Mouse (Mus musculus) kidney, embryonic 14.5 days (tissue): Measurements from ENCODE around the gene Slc16a1. TPM values are rescaled to one million over a fixed set of nuclear protein-coding genes. Genes with fewer than 3 reads are reported as not detected.

Source experiments
- ATAC-seq: fragments of 200-750 bp; cut with Nextera tagmentation; 2 replicates; pipeline ENCODE4 v1.8.0; 2017; ENCODE audit warnings: moderate number of reproducible peaks, mild to moderate bottlenecking, moderate TSS enrichment, moderate library complexity; ENCODE audit not compliant: low FRiP score, low TSS enrichment
- H3K27ac ChIP-seq: fragments of 300-500 bp; sonication (generic); 2 replicates; pipeline ENCODE4 v1.5.1; 2014; ENCODE audit warnings: low read depth, mild to moderate bottlenecking, low read length, moderate library complexity, mixed read lengths
- H3K27me3 ChIP-seq: fragments of 300-500 bp; sonication (generic); 2 replicates; pipeline ENCODE4 v1.6.1; 2014; ENCODE audit warnings: mild to moderate bottlenecking, low read length; ENCODE audit not compliant: control insufficient read depth, insufficient read depth
- H3K36me3 ChIP-seq: fragments of 300-500 bp; sonication (generic); 2 replicates; pipeline ENCODE4 v1.6.1; 2014; ENCODE audit warnings: low read length, mixed read lengths; ENCODE audit not compliant: control insufficient read depth, insufficient read depth
- H3K4me1 ChIP-seq: fragments of 300-500 bp; sonication (generic); 2 replicates; pipeline ENCODE4 v1.6.1; 2014; ENCODE audit warnings: low read length, mixed read lengths; ENCODE audit not compliant: control insufficient read depth, insufficient read depth
- H3K4me2 ChIP-seq: fragments of 300-500 bp; sonication (generic); replicated peaks from 2 replicates; pipeline ENCODE4 v1.6.1; 2014; ENCODE audit warnings: low read depth, mild to moderate bottlenecking, low read length
- H3K4me3 ChIP-seq: fragments of 300-500 bp; sonication (generic); 2 replicates; pipeline ENCODE4 v1.5.1; 2014; ENCODE audit warnings: mild to moderate bottlenecking, low read length
- H3K9ac ChIP-seq: fragments of 300-500 bp; sonication (generic); 2 replicates; pipeline ENCODE4 v1.6.1; 2014; ENCODE audit warnings: low read depth, mild to moderate bottlenecking, low read length, moderate library complexity
- H3K9me3 ChIP-seq: fragments of 300-500 bp; sonication (generic); 2 replicates; pipeline ENCODE4 v1.6.1; 2016; ENCODE audit warnings: low read length; ENCODE audit not compliant: control insufficient read depth
- WGBS: fragments of 180-500 bp; shearing (Covaris S2); extraction: QIAGEN DNeasy Blood & Tissue Kit; methylation state at CpG from one replicate; pipeline ENCODE4 v1.1.7; 2014; 5-methylcytosine and 5-hydroxymethylcytosine counted together
- polyA plus RNA-seq: library from polyadenylated mRNA; unstranded; fragments of >200 nt; fragmentation: Nextera tagmentation; extraction: Ambion mirVana; gene quantifications from 2 replicates; pipeline ENCODE4 v1.2.1, GENCODE M21; 2014

Slc16a1 gene
- polyA plus RNA-seq, 1 experiment from 2014 or later: 55.2 TPM

GRCm38 (mm10) chr3:104636491-104636890 lies 2.0 kb upstream of the Slc16a1 start:
- Histone ChIP-seq H3K4me2 (no peak overlapping the region), H3K9ac (no peak overlapping the region), H3K36me3 (no peaks in the 10 kb centered on the region), H3K27me3 (no peaks in the 10 kb centered on the region), H3K4me3 (no peak overlapping the region), H3K9me3 (no peaks in the 10 kb centered on the region), H3K27ac (no peak overlapping the region), H3K4me1 (no peaks in the 10 kb centered on the region)
- no peak for ATAC-seq
- WGBS: 92% methylated on average over 2 of the region's 2 CpGs

GRCm38 (mm10) chr3:104637427-104638402 lies 753 bp upstream of the Slc16a1 start:
- H3K4me3 ChIP-seq: peak overlapping the region; percentile 89
- 12% methylated on average over 38 of the region's 38 CpGs for WGBS
- H3K27ac ChIP-seq: peak overlapping the region; percentile 38
- peak overlapping the region; percentile 97 for H3K4me2 ChIP-seq
- H3K36me3 ChIP-seq: no peaks in the 10 kb centered on the region
- H3K9me3 ChIP-seq: no peaks in the 10 kb centered on the region
- H3K4me1 ChIP-seq: no peaks in the 10 kb centered on the region
- H3K9ac ChIP-seq: peak overlapping the region; percentile 87
- no peak; the same call in 1 of the 2 replicates for ATAC-seq
- H3K27me3 ChIP-seq: no peaks in the 10 kb centered on the region

GRCm38 (mm10) chr3:104638932-104639748 lies 672 bp downstream of the Slc16a1 start:
- no peaks in the 10 kb centered on the region for H3K36me3 ChIP-seq
- H3K27ac ChIP-seq: peak overlapping the region; percentile 70
- H3K9ac ChIP-seq: peak overlapping the region; percentile 87
- H3K27me3 ChIP-seq: no peaks in the 10 kb centered on the region
- no peaks in the 10 kb centered on the region for H3K9me3 ChIP-seq
- no peaks in the 10 kb centered on the region for H3K4me1 ChIP-seq
- WGBS: under 1% methylated on average over 56 of the region's 58 CpGs
- peak overlapping the region; percentile 89 for H3K4me3 ChIP-seq
- peak overlapping the region; percentile 97 for H3K4me2 ChIP-seq
- ATAC-seq: peak; percentile 74

- H3K4me2 ChIP-seq: peak overlapping the region; percentile 97
- WGBS: 15% methylated on average over 10 of the region's 10 CpGs
- no peak overlapping the region for H3K27ac ChIP-seq
- no peaks in the 10 kb centered on the region for H3K36me3 ChIP-seq
- H3K9ac ChIP-seq: peak overlapping the region; percentile 87; the same call in 1 of the 2 replicates
- H3K4me1 ChIP-seq: no peaks in the 10 kb centered on the region
- H3K27me3 ChIP-seq: no peaks in the 10 kb centered on the region
- H3K4me3 ChIP-seq: peak overlapping the region; percentile 89
- ATAC-seq: no peak
- H3K9me3 ChIP-seq: no peaks in the 10 kb centered on the region
Observed at GRCm38 (mm10) chr3:104639749-104640368, 1.4 kb downstream of the Slc16a1 start.

- no peak overlapping the region for H3K4me2 ChIP-seq
- no peak overlapping the region for H3K9ac ChIP-seq
Observed at GRCm38 (mm10) chr3:104640855-104641254, 2.4 kb downstream of the Slc16a1 start.

GRCm38 (mm10) chr3:104641313-104641712 lies 2.8 kb downstream of the Slc16a1 start:
- Histone ChIP-seq H3K4me3 (no peak overlapping the region), H3K27ac (no peak overlapping the region), H3K27me3 (no peaks in the 10 kb centered on the region), H3K9me3 (no peaks in the 10 kb centered on the region), H3K4me1 (no peaks in the 10 kb centered on the region), H3K9ac (no peak overlapping the region), H3K36me3 (no peaks in the 10 kb centered on the region), H3K4me2 (no peak overlapping the region)
- ATAC-seq: no peak
- 81% methylated on average over 1 of the region's 1 CpGs for WGBS

More at GRCm38 (mm10) chr3:104640855-104641254, 2.4 kb downstream of the Slc16a1 start:
- Histone ChIP-seq H3K9me3 (no peaks in the 10 kb centered on the region), H3K27me3 (no peaks in the 10 kb centered on the region), H3K4me3 (no peak overlapping the region), H3K36me3 (no peaks in the 10 kb centered on the region), H3K27ac (no peak overlapping the region), H3K4me1 (no peaks in the 10 kb centered on the region)
- ATAC-seq: no peak

- H3K4me1 ChIP-seq: no peaks in the 10 kb centered on the region
- H3K27ac ChIP-seq: no peak overlapping the region
- 71% methylated on average over 4 of the region's 4 CpGs for WGBS
- H3K4me2 ChIP-seq: no peak overlapping the region
- no peak overlapping the region for H3K9ac ChIP-seq
- ATAC-seq: no peak
- H3K27me3 ChIP-seq: no peaks in the 10 kb centered on the region
- H3K4me3 ChIP-seq: no peak overlapping the region
- H3K9me3 ChIP-seq: no peaks in the 10 kb centered on the region
- H3K36me3 ChIP-seq: no peaks in the 10 kb centered on the region
Observed at GRCm38 (mm10) chr3:104643113-104643512, 4.6 kb downstream of the Slc16a1 start.

GRCm38 (mm10) chr3:104643810-104644270 lies 5.4 kb downstream of the Slc16a1 start:
- Histone ChIP-seq H3K36me3 (no peaks in the 10 kb centered on the region), H3K9ac (no peak overlapping the region), H3K4me1 (no peaks in the 10 kb centered on the region), H3K4me3 (no peak overlapping the region), H3K27me3 (no peaks in the 10 kb centered on the region), H3K4me2 (no peak overlapping the region), H3K27ac (no peak overlapping the region), H3K9me3 (no peaks in the 10 kb centered on the region)
- 12% methylated on average over 2 of the region's 2 CpGs for WGBS
- peak; percentile 50; the same call in 1 of the 2 replicates for ATAC-seq
